Mouse (Mus musculus) B cell, adult 62 days (primary cell): Measurements from ENCODE around the gene Meox2. TPM values are rescaled to one million over a fixed set of nuclear protein-coding genes. Genes with fewer than 3 reads are reported as not detected.

Experiments
- total RNA-seq: library from RNA; stranded (reverse); gene quantifications from 4 replicates; pipeline ENCODE4 v1.2.4, GENCODE M21; 2023

Meox2 gene
- not detected in 4 replicates for total RNA-seq

DNA sequence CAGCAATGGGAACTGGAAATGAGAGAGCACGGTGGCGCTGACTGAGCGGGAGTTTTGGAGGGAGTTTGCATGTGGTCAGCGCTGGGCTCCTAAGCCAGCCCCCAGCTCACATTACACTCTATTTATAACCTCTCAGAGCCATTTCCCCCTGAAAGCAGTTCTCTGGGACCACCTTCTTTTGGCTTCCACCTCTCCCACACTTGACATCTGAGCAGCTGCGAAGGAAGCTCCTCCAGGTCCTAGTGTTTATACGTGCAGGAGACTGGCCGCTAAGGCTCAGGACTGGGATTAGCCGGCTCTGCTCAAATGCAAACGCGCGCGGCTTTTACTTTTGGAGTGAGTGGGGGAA is at the start of gene Meox2:
Gene Meox2 (plus strand): TSS at position 151 of the 349 bp plus-strand sequence.

Other genes starting within 250 kb of the Meox2 start
- gene Agmo, start 133.1 kb downstream of the Meox2 start, total RNA-seq, result not detected in 4 replicates